Mouse (Mus musculus) ES-E14 (cell line): ENCODE measurements around the gene Ada.

ENCODE experiments used
- CHD2 ChIP-seq: IDR thresholded peaks from 2 replicates; pipeline ENCODE4 v1.6.1; 2014; ENCODE audit warnings: mild to moderate bottlenecking, low read depth, low read length, inconsistent platforms
- HCFC1 ChIP-seq: IDR thresholded peaks from 2 replicates; pipeline ENCODE4 v1.6.1; 2012; ENCODE audit warnings: low read length, inconsistent platforms, borderline replicate concordance; ENCODE audit not compliant: insufficient read depth
- MAFK ChIP-seq: IDR thresholded peaks from 2 replicates; pipeline ENCODE4 v1.6.1; 2014; ENCODE audit warnings: mild to moderate bottlenecking, low read depth, low read length, inconsistent platforms; ENCODE audit not compliant: insufficient read depth
- ZC3H11A ChIP-seq: IDR thresholded peaks from 2 replicates; pipeline ENCODE4 v1.6.1; 2012; ENCODE audit warnings: low read depth, mild to moderate bottlenecking, inconsistent platforms, low read length, borderline replicate concordance
- ZNF384 ChIP-seq: IDR thresholded peaks from 2 replicates; pipeline ENCODE4 v1.6.1; 2012; ENCODE audit warnings: low read depth, low read length, inconsistent platforms

GRCm38 (mm10) chr2:163719616-163720015 is 30.4 kb downstream of the Ada start:
- TF ChIP-seq MAFK (no peak), ZC3H11A (no peak), CHD2 (no peak), ZNF384 (no peak), HCFC1 (no peak)
